In the genomic region with DNA sequence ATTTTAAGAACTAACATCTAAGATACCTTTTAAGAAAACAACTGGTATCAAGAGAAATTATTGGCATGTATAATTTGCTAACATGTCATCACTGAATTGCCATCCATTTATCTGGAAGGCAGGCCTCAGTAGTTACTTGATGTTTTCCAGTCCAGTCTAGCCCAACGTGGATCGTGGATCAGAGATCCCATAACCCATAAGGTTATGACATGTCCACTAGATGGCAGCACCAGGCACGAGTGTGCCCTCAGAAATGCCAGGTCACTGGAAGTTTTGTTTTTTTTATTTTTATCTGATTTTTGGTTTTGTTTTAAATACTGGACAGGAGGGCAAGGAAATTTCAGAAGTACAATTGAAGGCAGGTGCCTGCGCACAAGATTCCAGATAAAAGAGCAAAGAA, we compare ENCODE assay signal across 9 mouse cellular contexts.
A peak's percentile ranks its signal among the peaks of the same experiment; 100 is the strongest.
DNase-seq lines count a peak whose midpoint lies in the region; ATAC-seq and TF ChIP-seq lines count a peak whose summit lies in the region.
"Had no signal": no experiment of that assay in that cellular context is flagged by ENCODE, and none has a peak within 500 bp of the region (broad histone marks: within the 10 kb centered on the region; RNA-seq: fewer than 3 reads in every experiment).

No protein-coding gene starts in this region.

- H3K36me3 ChIP-seq in hindbrain, embryonic 10.5 days: no peaks in the 10 kb centered on the region
- H3K36me3 ChIP-seq in hindbrain, embryonic 12.5 days: no peaks in the 10 kb centered on the region
- no peaks in the 10 kb centered on the region for H3K36me3 ChIP-seq in C2C12 (ENCODE audit: control insufficient read depth, insufficient read depth)
- no peaks in the 10 kb centered on the region for H3K36me3 ChIP-seq in midbrain, embryonic 13.5 days
- H3K36me3 ChIP-seq: lung, embryonic 15.5 days had no signal

- no peaks in the 10 kb centered on the region for H3K9me3 ChIP-seq in hindbrain, embryonic 10.5 days
- H3K9me3 ChIP-seq in hindbrain, embryonic 12.5 days (replicated peaks): no peaks in the 10 kb centered on the region
- H3K9me3 ChIP-seq in midbrain, embryonic 13.5 days: no peaks in the 10 kb centered on the region
- H3K9me3 ChIP-seq: lung, embryonic 15.5 days had no signal

- H3K27me3 ChIP-seq in hindbrain, embryonic 10.5 days (ENCODE audit: insufficient read depth, poor library complexity, severe bottlenecking): no peaks in the 10 kb centered on the region
- no peaks in the 10 kb centered on the region for H3K27me3 ChIP-seq in hindbrain, embryonic 12.5 days
- no peaks in the 10 kb centered on the region for H3K27me3 ChIP-seq in C2C12 (ENCODE audit: control insufficient read depth, insufficient read depth, insufficient read length)
- no peaks in the 10 kb centered on the region for H3K27me3 ChIP-seq in midbrain, embryonic 13.5 days
- H3K27me3 ChIP-seq: lung, embryonic 15.5 days had no signal

- H3K9ac ChIP-seq in hindbrain, embryonic 12.5 days: no peak overlapping the region
- no peak overlapping the region for H3K9ac ChIP-seq in midbrain, embryonic 13.5 days (replicated peaks)
- H3K9ac ChIP-seq: lung, embryonic 15.5 days had no signal

- H3K4me1 ChIP-seq in hindbrain, embryonic 10.5 days (replicated peaks): no peaks in the 10 kb centered on the region
- 0 out of 2 replicates have a peak, but pooled peaks cover 3% of the 10 kb centered on the region for H3K4me1 ChIP-seq in hindbrain, embryonic 12.5 days
- H3K4me1 ChIP-seq in midbrain, embryonic 13.5 days (replicated peaks): no peaks in the 10 kb centered on the region
- H3K4me1 ChIP-seq: lung, embryonic 15.5 days had no signal

- H3K79me2 ChIP-seq in C2C12 (ENCODE audit: control insufficient read depth, insufficient read depth): no peaks in the 10 kb centered on the region

- H3K4me3 ChIP-seq in hindbrain, embryonic 10.5 days: no peak overlapping the region
- no peak overlapping the region for H3K4me3 ChIP-seq in hindbrain, embryonic 12.5 days
- H3K4me3 ChIP-seq in C2C12 (ENCODE audit: insufficient read depth, poor library complexity, severe bottlenecking): no peak overlapping the region
- no peak overlapping the region for H3K4me3 ChIP-seq in midbrain, embryonic 13.5 days (replicated peaks)
- H3K4me3 ChIP-seq: lung, embryonic 15.5 days had no signal

- no peak for ATAC-seq in hindbrain, embryonic 12.5 days (ENCODE audit: low FRiP score)
- ATAC-seq in midbrain, embryonic 13.5 days: peak; percentile 70

- no peak overlapping the region for H3K4me2 ChIP-seq in hindbrain, embryonic 12.5 days (replicated peaks)
- no peak overlapping the region for H3K4me2 ChIP-seq in midbrain, embryonic 13.5 days (replicated peaks)
- H3K4me2 ChIP-seq: lung, embryonic 15.5 days had no signal

- H3ac ChIP-seq in C2C12 (ENCODE audit: control insufficient read depth, insufficient read length, low read depth): no peak overlapping the region

- no peaks in the 10 kb centered on the region for H3K79me3 ChIP-seq in C2C12 (ENCODE audit: low read depth)

- peak; percentile 33 for DNase-seq in hindbrain, embryonic 10.5 days (ENCODE audit: low spot score)
- peak; percentile 56 to 57 for DNase-seq in adrenal gland, adult 18-20 months (ENCODE audit: low spot score in 2 of 2)
- DNase-seq in embryo, embryonic 11.5 days (ENCODE audit: low read depth, low spot score): peak; percentile 34
- DNase-seq in kidney, adult 9 months: peak; percentile 64
- peak; percentile 53 for DNase-seq in thymus, postnatal 0 days (ENCODE audit: low spot score)

- no peak overlapping the region for H3K27ac ChIP-seq in hindbrain, embryonic 10.5 days
- H3K27ac ChIP-seq in hindbrain, embryonic 12.5 days: no peak overlapping the region
- no peak overlapping the region for H3K27ac ChIP-seq in midbrain, embryonic 13.5 days
- H3K27ac ChIP-seq: lung, embryonic 15.5 days had no signal

- TF ChIP-seq CTCF in C2C12 (IDR thresholded peaks at IDR 0.05; ENCODE audit: control insufficient read depth, insufficient read depth, insufficient read length): peak; percentile 61

- WGBS in hindbrain, embryonic 10.5 days: 29% methylated on average over 4 of the region's 4 CpGs
- 33% methylated on average over 4 of the region's 4 CpGs for WGBS in hindbrain, embryonic 12.5 days
- 22% methylated on average over 4 of the region's 4 CpGs for WGBS in midbrain, embryonic 13.5 days

TF ChIP-seq in C2C12, 6 proteins besides CTCF, POLR2A, EP300 and RAD21:
- TF ChIP-seq MAX (IDR thresholded peaks at IDR 0.05): no peak
- TF ChIP-seq FOSL1 (IDR thresholded peaks at IDR 0.05; ENCODE audit: insufficient read depth, low read length, poor library complexity, severe bottlenecking): no peak
- TF ChIP-seq MYOG (IDR thresholded peaks at IDR 0.05; ENCODE audit: control insufficient read depth, extremely low read depth, insufficient read length): no peak
- no peak for TF ChIP-seq CEBPB (IDR thresholded peaks at IDR 0.05; ENCODE audit: low read depth)
- TF ChIP-seq MYOD1 (IDR thresholded peaks at IDR 0.05; ENCODE audit: control insufficient read depth, insufficient read length, low read depth): no peak
- no peak for TF ChIP-seq USF1 (IDR thresholded peaks at IDR 0.05; ENCODE audit: low read depth)
